Mouse (Mus musculus): ENCODE measurements around the gene Gm20873.
"Not testable (repeated sequence)": the region's sequence is repeated elsewhere in the genome, so short reads cannot be mapped to it uniquely, and the experiment has no call there.

Gm20873 gene

DNA sequence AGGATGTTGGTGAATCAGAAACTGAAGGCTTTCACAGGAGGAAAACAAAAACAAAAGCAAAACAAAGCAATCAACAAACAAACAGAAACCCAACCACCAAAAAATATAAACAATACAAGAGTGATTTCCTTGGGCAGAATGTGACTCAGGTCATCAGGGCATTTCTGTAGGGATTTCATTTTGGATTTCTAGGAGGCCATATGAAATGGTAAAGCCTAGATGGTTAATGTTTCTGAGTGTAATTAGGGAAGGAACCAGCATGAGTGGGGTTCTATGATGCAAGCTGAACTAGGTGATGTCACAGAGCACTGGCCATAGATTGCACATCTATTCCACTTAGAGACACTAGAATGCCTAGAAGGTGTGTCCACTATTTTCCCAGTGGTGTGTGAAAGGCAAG, at the start of gene Gm20873:
Gene Gm20873 (plus strand): TSS at position 301 of the 400 bp plus-strand sequence.
- not testable (repeated sequence) for DNase-seq

DNA sequence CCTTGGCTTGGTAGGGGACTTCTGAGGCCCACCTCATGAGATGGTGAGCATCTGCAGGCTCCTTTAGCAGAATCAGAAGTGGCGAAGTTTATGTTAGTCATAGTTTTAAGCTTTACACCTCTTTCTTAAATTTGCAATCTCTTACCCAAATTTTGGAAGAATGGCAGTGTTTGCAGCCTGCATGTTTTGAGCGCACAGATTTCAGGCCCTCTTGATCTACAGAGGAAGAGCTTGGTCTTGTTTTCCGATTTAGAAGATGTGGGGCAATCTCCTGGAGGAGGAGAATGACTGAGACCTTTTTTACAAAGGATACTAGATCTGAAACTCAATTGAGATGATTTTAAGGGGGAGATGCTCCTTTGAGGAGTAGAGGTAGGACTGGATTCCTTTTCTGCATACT, 29.0 kb upstream of the Gm20873 start, which contains the start of gene Gm21746:
Gene Gm21746 (minus strand): TSS at position 101 of the 400 bp plus-strand sequence.
- DNase-seq, result not testable (repeated sequence)

All from cerebellum, postnatal 10 days (tissue).